Mouse (Mus musculus): ENCODE results near the gene Myf6.

GRCm38 (mm10) chr10:107519216-107519615 lies 24.7 kb upstream of the Myf6 start:
- no peak for TF ChIP-seq POLR2A (IDR thresholded peaks at IDR 0.05; ENCODE audit: low read depth, low read length)
- TF ChIP-seq CTCF (IDR thresholded peaks at IDR 0.05; ENCODE audit: borderline replicate concordance, insufficient read depth, low read length): no peak

All from embryonic fibroblast, embryonic 13.5 days (primary cell).